Mouse (Mus musculus) midbrain, embryonic 15.5 days (tissue): ENCODE results near the gene Pygl. TPM values are rescaled to one million over a fixed set of nuclear protein-coding genes. Genes with fewer than 3 reads are reported as not detected.
A peak's percentile ranks its signal among the peaks of the same experiment; 100 is the strongest.
"Not testable (repeated sequence)": the region's sequence is repeated elsewhere in the genome, so short reads cannot be mapped to it uniquely, and the experiment has no call there.

Source experiments
- ATAC-seq: fragments of 200-750 bp; cut with Nextera tagmentation; replicated peaks from 2 replicates; pipeline ENCODE4 v1.8.0; 2017; ENCODE audit warnings: moderate TSS enrichment
- H3K27ac ChIP-seq: fragments of 300-500 bp; sonication (generic); 2 replicates; pipeline ENCODE4 v1.5.1; 2015; ENCODE audit warnings: mild to moderate bottlenecking, inconsistent platforms
- H3K27me3 ChIP-seq: fragments of 300-500 bp; sonication (generic); replicated peaks from 2 replicates; pipeline ENCODE4 v1.6.1; 2015; ENCODE audit warnings: inconsistent platforms
- H3K36me3 ChIP-seq: fragments of 300-500 bp; sonication (generic); replicated peaks from 2 replicates; pipeline ENCODE4 v1.6.1; 2015; ENCODE audit warnings: inconsistent platforms
- H3K4me1 ChIP-seq: fragments of 300-500 bp; sonication (generic); 2 replicates; pipeline ENCODE4 v1.6.1; 2015; ENCODE audit warnings: inconsistent platforms
- H3K4me2 ChIP-seq: fragments of 300-500 bp; sonication (generic); 2 replicates; pipeline ENCODE4 v1.6.1; 2015; ENCODE audit warnings: inconsistent platforms, mild to moderate bottlenecking, moderate library complexity
- H3K4me3 ChIP-seq: fragments of 300-500 bp; sonication (generic); 2 replicates; pipeline ENCODE4 v1.5.1; 2015; ENCODE audit warnings: mild to moderate bottlenecking, inconsistent platforms
- H3K9ac ChIP-seq: fragments of 300-500 bp; sonication (generic); 2 replicates; pipeline ENCODE4 v1.6.1; 2015; ENCODE audit warnings: mild to moderate bottlenecking, inconsistent platforms
- H3K9me3 ChIP-seq: fragments of 300-500 bp; sonication (generic); 2 replicates; pipeline ENCODE4 v1.6.1; 2016; ENCODE audit warnings: inconsistent platforms
- WGBS: fragments of 180-500 bp; shearing (Covaris S2); methylation state at CpG from one replicate; pipeline ENCODE4 v1.1.7; 2015; ENCODE audit warnings: mixed read lengths; 5-methylcytosine and 5-hydroxymethylcytosine counted together
- polyA plus RNA-seq: library from polyadenylated mRNA; unstranded; fragments of >200 nt; fragmentation: Nextera tagmentation; extraction: Ambion mirVana; gene quantifications from 2 replicates; pipeline ENCODE4 v1.2.1, GENCODE M21; 2015

The Pygl gene
- polyA plus RNA-seq, 1 experiment from 2014 or later = 8.6 TPM

- peak overlapping the region; percentile 38 for H3K4me3 ChIP-seq
- H3K36me3 ChIP-seq = no peaks in the 10 kb centered on the region
- peak overlapping the region; percentile 51 for H3K4me2 ChIP-seq
- 26% methylated on average over 19 of the region's 19 CpGs for WGBS
- H3K9me3 ChIP-seq = no peaks in the 10 kb centered on the region
- H3K27ac ChIP-seq = peak overlapping the region; percentile 66
- H3K27me3 ChIP-seq = no peaks in the 10 kb centered on the region
- peak; percentile 63 for ATAC-seq
- H3K9ac ChIP-seq = no peak overlapping the region
- H3K4me1 ChIP-seq = peaks cover 7% of the 10 kb centered on the region; the same call in 1 of the 2 replicates
Observed at GRCm38 (mm10) chr12:70192267-70192727, 39.0 kb downstream of the Pygl start.

- Histone ChIP-seq H3K4me2 (no peak overlapping the region), H3K9ac (no peak overlapping the region), H3K4me1 (no peaks in the 10 kb centered on the region), H3K36me3 (no peaks in the 10 kb centered on the region), H3K9me3 (no peaks in the 10 kb centered on the region), H3K4me3 (peak overlapping the region; percentile 27), H3K27ac (peak overlapping the region; percentile 48; the same call in 1 of the 2 replicates), H3K27me3 (no peaks in the 10 kb centered on the region)
- 74% methylated on average over 22 of the region's 22 CpGs for WGBS
- ATAC-seq = 0 out of 2 replicates have a peak, but pooled peaks have one; percentile 63
Observed at GRCm38 (mm10) chr12:70184173-70184783, 47.0 kb downstream of the Pygl start.

DNA sequence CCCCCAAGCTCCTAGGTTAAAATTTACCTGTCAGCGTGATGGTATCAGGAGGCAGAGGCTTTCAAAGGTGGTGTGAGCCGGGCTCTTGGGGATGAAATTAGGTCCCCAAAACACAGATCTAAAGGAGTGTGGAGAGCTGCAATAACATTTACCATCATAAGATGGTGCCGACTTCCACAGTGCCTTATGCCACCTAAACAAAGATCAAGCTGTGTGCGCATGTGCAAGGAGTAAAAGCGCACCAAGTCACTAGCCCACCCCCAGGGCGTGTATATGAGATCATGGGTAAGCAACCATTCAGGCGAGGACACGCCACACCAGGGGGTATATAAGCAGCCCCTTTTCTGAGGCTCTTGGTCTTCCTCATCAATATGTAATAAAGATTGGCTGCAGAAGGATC lies 47.8 kb downstream of the Pygl start:
- not testable (repeated sequence) for H3K27ac ChIP-seq, H3K9me3 ChIP-seq, H3K4me2 ChIP-seq, H3K4me1 ChIP-seq, H3K9ac ChIP-seq, H3K36me3 ChIP-seq, ATAC-seq, H3K27me3 ChIP-seq
- H3K4me3 ChIP-seq = peak overlapping the region; percentile 27
- 92% methylated on average over 8 of the region's 8 CpGs for WGBS

DNA sequence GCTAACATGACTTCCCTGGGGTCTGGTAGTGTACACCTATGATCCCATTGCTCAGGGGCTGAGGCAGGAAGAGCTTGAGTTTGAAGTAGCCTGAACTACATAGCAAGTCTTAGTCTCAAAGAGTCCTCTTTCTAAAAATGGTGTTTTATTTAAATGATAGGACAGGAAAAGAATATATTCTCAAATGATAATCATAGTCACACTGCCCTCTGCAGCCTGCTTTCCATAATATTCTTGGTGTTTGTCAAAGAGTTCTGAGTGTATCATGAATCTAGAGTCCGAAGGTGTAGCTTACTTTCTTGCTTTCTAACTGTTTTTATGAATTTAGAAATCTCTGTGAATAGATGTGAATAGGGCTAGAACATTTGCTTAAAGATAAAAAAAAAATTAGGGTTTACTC lies 61.3 kb downstream of the Pygl start:
- no peak overlapping the region for H3K4me2 ChIP-seq
- no peak overlapping the region for H3K27ac ChIP-seq
- no peaks in the 10 kb centered on the region for H3K9me3 ChIP-seq
- ATAC-seq = no peak
- H3K4me3 ChIP-seq = no peak overlapping the region
- WGBS = 92% methylated on average over 1 of the region's 1 CpGs
- no peaks in the 10 kb centered on the region for H3K27me3 ChIP-seq
- H3K4me1 ChIP-seq = no peaks in the 10 kb centered on the region
- no peak overlapping the region for H3K9ac ChIP-seq
- no peaks in the 10 kb centered on the region for H3K36me3 ChIP-seq

DNA sequence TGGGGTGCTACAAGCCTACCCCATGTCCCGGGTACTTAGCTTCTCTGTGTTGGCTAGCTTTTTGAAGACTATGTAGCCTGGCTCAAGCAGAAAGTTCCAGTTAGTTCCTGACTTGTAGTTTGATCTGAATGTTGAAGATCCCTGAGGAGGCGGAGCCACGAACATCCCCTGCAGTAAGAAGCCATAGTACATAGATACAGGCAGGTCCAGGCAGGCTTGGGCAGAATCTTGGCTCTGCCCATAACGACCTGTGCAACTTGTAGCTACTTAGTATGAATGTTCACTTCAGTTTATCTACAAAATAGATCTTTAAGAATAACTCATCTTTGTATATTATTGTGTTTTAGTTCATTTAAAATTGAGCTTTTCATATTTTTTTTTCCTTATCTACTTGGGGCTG lies 63.3 kb downstream of the Pygl start:
- H3K27ac ChIP-seq = no peak overlapping the region
- H3K27me3 ChIP-seq = no peaks in the 10 kb centered on the region
- H3K9ac ChIP-seq = no peak overlapping the region
- H3K36me3 ChIP-seq = no peaks in the 10 kb centered on the region
- 88% methylated on average over 4 of the region's 4 CpGs for WGBS
- no peak overlapping the region for H3K4me3 ChIP-seq
- no peaks in the 10 kb centered on the region for H3K9me3 ChIP-seq
- H3K4me2 ChIP-seq = no peak overlapping the region
- no peaks in the 10 kb centered on the region for H3K4me1 ChIP-seq
- ATAC-seq = no peak

DNA sequence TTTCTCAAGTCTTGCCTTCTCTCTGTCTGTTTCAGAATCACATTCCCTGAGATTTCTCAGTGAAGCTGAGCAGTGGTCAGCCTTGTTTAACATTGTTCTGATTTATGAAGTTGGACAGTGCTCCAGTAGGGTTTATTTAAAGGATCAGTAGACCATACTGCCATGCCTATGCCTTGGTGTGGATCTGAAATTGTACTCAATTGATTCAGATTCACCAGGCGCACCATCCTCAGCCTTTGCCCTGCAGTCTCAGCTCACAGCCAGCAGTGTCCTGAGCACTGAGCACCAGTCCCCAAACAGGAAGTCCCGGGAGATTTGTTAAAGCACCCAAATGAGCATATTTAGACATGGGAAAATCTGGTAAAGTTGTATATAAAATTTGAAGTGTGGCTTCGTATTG lies 66.5 kb downstream of the Pygl start:
- no peaks in the 10 kb centered on the region for H3K36me3 ChIP-seq
- H3K4me3 ChIP-seq = no peak overlapping the region
- H3K27me3 ChIP-seq = no peaks in the 10 kb centered on the region
- no peaks in the 10 kb centered on the region for H3K4me1 ChIP-seq
- no peaks in the 10 kb centered on the region for H3K9me3 ChIP-seq
- H3K9ac ChIP-seq = no peak overlapping the region
- no peak for ATAC-seq
- WGBS = 87% methylated on average over 3 of the region's 3 CpGs
- H3K27ac ChIP-seq = no peak overlapping the region
- H3K4me2 ChIP-seq = no peak overlapping the region

- H3K36me3 ChIP-seq = no peaks in the 10 kb centered on the region
- ATAC-seq = no peak
- H3K4me1 ChIP-seq = peaks cover 10% of the 10 kb centered on the region
- WGBS = 86% methylated on average over 5 of the region's 5 CpGs
- no peaks in the 10 kb centered on the region for H3K9me3 ChIP-seq
- H3K4me2 ChIP-seq = no peak overlapping the region
- H3K27me3 ChIP-seq = no peaks in the 10 kb centered on the region
- H3K27ac ChIP-seq = no peak overlapping the region
- no peak overlapping the region for H3K4me3 ChIP-seq
- no peak overlapping the region for H3K9ac ChIP-seq
Observed at GRCm38 (mm10) chr12:70161057-70161456, 70.2 kb downstream of the Pygl start.

DNA sequence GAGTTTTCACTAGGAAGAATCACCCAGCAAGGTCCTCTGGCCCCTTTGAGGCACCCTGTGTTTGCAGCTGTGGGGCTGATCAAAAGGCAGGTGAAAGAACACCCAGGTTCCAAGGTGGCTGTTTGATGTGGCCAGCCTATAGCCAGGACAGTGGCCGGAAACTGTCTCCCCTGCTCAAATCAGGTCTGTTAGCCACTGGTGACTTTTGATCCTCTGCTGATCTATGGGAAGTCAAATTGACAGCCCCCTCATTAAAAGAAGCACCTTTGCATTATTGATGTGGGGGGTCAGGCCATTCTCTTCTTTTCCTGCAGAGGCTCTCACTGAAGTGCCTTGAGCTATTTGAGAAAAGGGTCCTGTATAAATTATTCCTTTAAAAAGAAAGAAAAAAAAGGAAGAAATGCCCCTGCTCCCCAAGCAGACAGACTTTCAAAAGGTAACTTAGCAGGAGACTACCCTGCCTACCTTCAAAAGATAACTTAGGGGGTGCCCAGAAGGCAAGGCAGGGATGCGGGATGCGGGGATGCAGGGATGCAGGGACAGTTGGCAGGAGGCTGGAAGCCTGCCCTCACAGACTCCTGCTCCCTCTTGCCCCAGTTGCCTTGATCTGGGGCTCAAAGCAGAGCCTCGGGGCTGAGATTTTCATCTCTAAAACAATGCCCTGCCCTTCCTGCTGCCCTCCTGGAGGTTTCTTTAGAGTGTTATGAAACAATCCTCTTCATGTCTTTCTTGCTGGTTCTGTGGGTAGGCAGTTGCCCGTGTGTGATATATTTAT lies 73.8 kb downstream of the Pygl start:
- ATAC-seq = peak; percentile 74
- no peak overlapping the region for H3K4me2 ChIP-seq
- H3K27me3 ChIP-seq = no peaks in the 10 kb centered on the region
- 44% methylated on average over 5 of the region's 5 CpGs for WGBS
- H3K4me1 ChIP-seq = peaks cover 10% of the 10 kb centered on the region
- H3K4me3 ChIP-seq = no peak overlapping the region
- H3K27ac ChIP-seq = 0 out of 2 replicates have a peak overlapping the region, but pooled peaks have one; percentile 34
- H3K9ac ChIP-seq = no peak overlapping the region
- H3K9me3 ChIP-seq = no peaks in the 10 kb centered on the region
- no peaks in the 10 kb centered on the region for H3K36me3 ChIP-seq

GRCm38 (mm10) chr12:70156222-70156621 lies 75.1 kb downstream of the Pygl start:
- Histone ChIP-seq H3K9me3 (no peaks in the 10 kb centered on the region), H3K36me3 (no peaks in the 10 kb centered on the region)
- 59% methylated on average over 6 of the region's 6 CpGs for WGBS

GRCm38 (mm10) chr12:70153842-70154241 lies 77.4 kb downstream of the Pygl start, which contains the start of gene Abhd12b:
Gene Abhd12b (plus strand): TSS chr12:70154142.
- WGBS = 76% methylated on average over 3 of the region's 3 CpGs
- no peak within 1 kb of the TSS for H3K4me3 ChIP-seq
- H3K27me3 ChIP-seq = no peaks in the 10 kb centered on the region
- no peak within 1 kb of the TSS for H3K27ac ChIP-seq
- no peak for ATAC-seq
- H3K36me3 ChIP-seq = no peaks in the 10 kb centered on the region
- H3K9ac ChIP-seq = no peak within 1 kb of the TSS
- H3K4me2 ChIP-seq = no peak within 1 kb of the TSS
- no peaks in the 10 kb centered on the region for H3K9me3 ChIP-seq
- peaks cover 15% of the 10 kb centered on the region for H3K4me1 ChIP-seq

More at GRCm38 (mm10) chr12:70156222-70156621, 75.1 kb downstream of the Pygl start:
- H3K27ac ChIP-seq = no peak overlapping the region
- H3K4me1 ChIP-seq = peaks cover 10% of the 10 kb centered on the region
- ATAC-seq = no peak
- no peak overlapping the region for H3K4me2 ChIP-seq
- no peak overlapping the region for H3K4me3 ChIP-seq
- no peaks in the 10 kb centered on the region for H3K27me3 ChIP-seq
- no peak overlapping the region for H3K9ac ChIP-seq

DNA sequence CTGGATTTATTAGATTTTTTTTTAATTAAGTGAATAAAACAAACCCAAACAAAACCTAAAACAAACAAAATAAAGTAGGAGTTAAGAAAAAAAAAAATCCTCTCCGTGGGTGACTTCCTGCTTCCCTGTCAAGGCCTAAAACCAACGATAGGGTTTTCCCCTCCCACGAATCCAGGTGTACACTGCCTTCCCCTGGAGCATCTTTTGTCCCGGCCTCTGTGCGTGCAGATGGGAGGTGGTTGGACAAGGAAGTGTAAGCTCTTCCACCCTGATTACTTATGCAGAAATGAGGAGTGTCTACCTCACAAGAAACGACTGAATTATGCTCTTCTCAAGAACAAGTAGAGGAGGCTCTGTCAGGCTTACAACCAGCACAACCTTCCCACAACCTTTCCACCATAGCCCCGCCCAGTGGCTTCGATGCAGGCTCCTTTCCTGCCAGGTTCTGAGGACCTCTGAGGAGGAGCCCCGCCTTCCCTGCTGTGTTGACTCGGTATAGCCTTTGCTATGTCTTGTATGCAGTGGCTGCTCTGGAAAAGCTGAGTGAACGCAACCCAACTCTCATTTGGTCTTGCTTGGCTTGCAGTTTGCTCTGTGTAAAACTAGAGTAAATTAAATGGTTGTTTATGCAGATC lies 82.5 kb downstream of the Pygl start:
- WGBS = 11% methylated on average over 11 of the region's 11 CpGs
- Histone ChIP-seq H3K9me3 (no peaks in the 10 kb centered on the region), H3K4me2 (peak overlapping the region; percentile 43), H3K4me3 (peak overlapping the region; percentile 19; the same call in 1 of the 2 replicates), H3K27ac (peak overlapping the region; percentile 74), H3K27me3 (no peaks in the 10 kb centered on the region), H3K9ac (no peak overlapping the region), H3K36me3 (no peaks in the 10 kb centered on the region), H3K4me1 (peaks cover 19% of the 10 kb centered on the region)
- peak; percentile 68 for ATAC-seq

GRCm38 (mm10) chr12:70147986-70148630 lies 83.2 kb downstream of the Pygl start:
- Histone ChIP-seq H3K27ac (peak overlapping the region; percentile 74), H3K27me3 (no peaks in the 10 kb centered on the region), H3K4me3 (peak overlapping the region; percentile 19; the same call in 1 of the 2 replicates), H3K4me2 (peak overlapping the region; percentile 43), H3K9me3 (no peaks in the 10 kb centered on the region), H3K36me3 (no peaks in the 10 kb centered on the region), H3K9ac (no peak overlapping the region), H3K4me1 (peaks cover 19% of the 10 kb centered on the region)
- 8% methylated on average over 13 of the region's 13 CpGs for WGBS
- peak; percentile 68 for ATAC-seq
